Mouse (Mus musculus): ENCODE results near the gene Nol4l. TPM values are rescaled to one million over a fixed set of nuclear protein-coding genes. Genes with fewer than 3 reads are reported as not detected.
"Not testable (repeated sequence)": the region's sequence is repeated elsewhere in the genome, so short reads cannot be mapped to it uniquely, and the experiment has no call there.

Nol4l gene
- polyA plus RNA-seq, 1 experiment from 2014 or later, result 45.4 TPM

GRCm38 (mm10) chr2:153370871-153371270 is 158.9 kb downstream of the Nol4l start:
- Histone ChIP-seq H3K4me3 (no peak overlapping the region), H3K27me3 (no peaks in the 10 kb centered on the region), H3K9me3 (no peaks in the 10 kb centered on the region), H3K36me3 (peaks cover 30% of the 10 kb centered on the region), H3K9ac (no peak overlapping the region), H3K27ac (replicated peaks) (no peak overlapping the region), H3K4me2 (no peak overlapping the region), H3K4me1 (replicated peaks) (peaks cover 8% of the 10 kb centered on the region)
- no peak for ATAC-seq (ENCODE audit: low FRiP score, low read depth)

GRCm38 (mm10) chr2:153364531-153364930 is 165.2 kb downstream of the Nol4l start:
- 96% methylated on average over 14 of the region's 14 CpGs for WGBS
- peaks cover 50% of the 10 kb centered on the region for H3K36me3 ChIP-seq
- not testable (repeated sequence) for H3K27me3 ChIP-seq; ATAC-seq (ENCODE audit: low FRiP score, low read depth); H3K9ac ChIP-seq; H3K4me1 ChIP-seq (replicated peaks); H3K27ac ChIP-seq (replicated peaks); H3K9me3 ChIP-seq; H3K4me2 ChIP-seq; H3K4me3 ChIP-seq

- H3K9me3 ChIP-seq, result no peaks in the 10 kb centered on the region
- H3K27me3 ChIP-seq, result no peaks in the 10 kb centered on the region
- H3K4me3 ChIP-seq, result no peak overlapping the region
- no peak for ATAC-seq (ENCODE audit: low FRiP score, low read depth)
- H3K27ac ChIP-seq (replicated peaks), result no peak overlapping the region
- H3K4me2 ChIP-seq, result no peak overlapping the region
- H3K4me1 ChIP-seq (replicated peaks), result no peaks in the 10 kb centered on the region
- peaks cover 49% of the 10 kb centered on the region for H3K36me3 ChIP-seq
- 93% methylated on average over 1 of the region's 1 CpGs for WGBS
- no peak overlapping the region for H3K9ac ChIP-seq
Measured at GRCm38 (mm10) chr2:153361101-153361710, 168.6 kb downstream of the Nol4l start.

Other genes starting within 250 kb of the Nol4l start
- 22.8 and 23.1 TPM in 2 replicates for gene Kif3b, start 238.6 kb downstream of the Nol4l start, polyA plus RNA-seq (2015; fragmentation: Nextera tagmentation; extraction: Ambion mirVana)
- 13.8 and 14.1 TPM in 2 replicates for gene Asxl1, start 184.1 kb downstream of the Nol4l start, polyA plus RNA-seq (2015; fragmentation: Nextera tagmentation; extraction: Ambion mirVana)
- gene 4930404H24Rik, start 37.2 kb downstream of the Nol4l start, polyA plus RNA-seq (2015; fragmentation: Nextera tagmentation; extraction: Ambion mirVana), result not detected in 2 replicates
- gene Commd7, start 102.8 kb upstream of the Nol4l start, polyA plus RNA-seq (2015; fragmentation: Nextera tagmentation; extraction: Ambion mirVana), result 89.0 and 89.9 TPM in 2 replicates
- 3.2 and 3.5 TPM in 2 replicates for gene Dnmt3b, start 119.5 kb upstream of the Nol4l start, polyA plus RNA-seq (2015; fragmentation: Nextera tagmentation; extraction: Ambion mirVana)
- 0.16 TPM in 1 of 2 replicates, not detected in the other for gene Dnmt3c, start 166.7 kb upstream of the Nol4l start, polyA plus RNA-seq (2015; fragmentation: Nextera tagmentation; extraction: Ambion mirVana)
- 348 and 356 TPM in 2 replicates for gene Mapre1, start 211.3 kb upstream of the Nol4l start, polyA plus RNA-seq (2015; fragmentation: Nextera tagmentation; extraction: Ambion mirVana)
- not detected in 2 replicates for gene Efcab8, start 250.0 kb upstream of the Nol4l start, polyA plus RNA-seq (2015; fragmentation: Nextera tagmentation; extraction: Ambion mirVana)